ENCODE assay signal across 19 mouse cellular contexts in genomic region chr6:72769915-72770776, GRCm38 (mm10). TPM values are rescaled to one million over a fixed set of nuclear protein-coding genes. Genes with fewer than 3 reads are reported as not detected.
DNase-seq lines count a peak whose midpoint lies in the region; ATAC-seq and TF ChIP-seq lines count a peak whose summit lies in the region.
"Had no signal": no experiment of that assay in that cellular context is flagged by ENCODE, and none has a peak within 500 bp of the region (broad histone marks: within the 10 kb centered on the region; RNA-seq: fewer than 3 reads in every experiment).

No protein-coding gene starts in this region.

- 0 out of 2 replicates have a peak overlapping the region, but pooled peaks have one; percentile 18 for H3K27ac ChIP-seq in liver, adult 2 months (replicated peaks; ENCODE audit: insufficient read depth, low read depth, low read length)
- no peak overlapping the region for H3K27ac ChIP-seq in liver, embryonic 12.5 days
- peak overlapping the region; percentile 92 for H3K27ac ChIP-seq in embryonic facial prominence, embryonic 13.5 days
- peak overlapping the region; percentile 87 for H3K27ac ChIP-seq in limb, embryonic 15.5 days
- H3K27ac ChIP-seq: heart, embryonic 15.5 days; midbrain, embryonic 15.5 days had no signal

- H3K4me1 ChIP-seq in liver, adult 2 months (ENCODE audit: control insufficient read depth, insufficient read depth, low read length) = peaks cover 7% of the 10 kb centered on the region; the same call in 1 of the 2 replicates
- H3K4me1 ChIP-seq in liver, embryonic 12.5 days = no peaks in the 10 kb centered on the region
- peaks cover 79% of the 10 kb centered on the region for H3K4me1 ChIP-seq in embryonic facial prominence, embryonic 13.5 days
- H3K4me1 ChIP-seq in limb, embryonic 15.5 days = peaks cover 66% of the 10 kb centered on the region
- H3K4me1 ChIP-seq: midbrain, embryonic 15.5 days had no signal

- intact Hi-C loops in gastrocnemius, postnatal 36 days (cut with DNase I) = no loop called here

- no peak for TF ChIP-seq CTCF in liver, adult 2 months (IDR thresholded peaks at IDR 0.05; ENCODE audit: low read depth, low read length)

- DNase-seq in liver, adult 2 months (ENCODE audit: extremely low read depth, low read depth, low spot score) = peak; percentile 63
- DNase-seq in R1 (ENCODE audit: low read depth, low spot score) = peak; percentile 94
- no peak for DNase-seq in cerebellum, postnatal 25 days
- no peak for DNase-seq in thymus, adult 18-20 months
- DNase-seq in gastrocnemius, postnatal 36 days = no peak
- DNase-seq: adrenal gland, postnatal 25 days; cerebellum, postnatal 10 days; kidney, postnatal 10 days; left cerebral cortex, postnatal 4 days; right cerebral cortex, postnatal 4 days; thymus, postnatal 36 days had no signal

- H3K36me3 ChIP-seq in liver, adult 2 months (ENCODE audit: control insufficient read depth, insufficient read depth, low read length) = no peaks in the 10 kb centered on the region
- H3K36me3 ChIP-seq in liver, embryonic 12.5 days = no peaks in the 10 kb centered on the region
- peaks cover 31% of the 10 kb centered on the region for H3K36me3 ChIP-seq in embryonic facial prominence, embryonic 13.5 days
- peaks cover 11% of the 10 kb centered on the region for H3K36me3 ChIP-seq in limb, embryonic 15.5 days
- H3K36me3 ChIP-seq: heart, embryonic 15.5 days; hindbrain, embryonic 15.5 days; midbrain, embryonic 15.5 days had no signal

- no peaks in the 10 kb centered on the region for H3K9me3 ChIP-seq in liver, embryonic 12.5 days (replicated peaks)
- H3K9me3 ChIP-seq in embryonic facial prominence, embryonic 13.5 days = no peaks in the 10 kb centered on the region
- no peaks in the 10 kb centered on the region for H3K9me3 ChIP-seq in limb, embryonic 15.5 days
- H3K9me3 ChIP-seq: heart, embryonic 15.5 days; hindbrain, embryonic 15.5 days; midbrain, embryonic 15.5 days had no signal

- no peak overlapping the region for H3K4me3 ChIP-seq in liver, adult 2 months (ENCODE audit: insufficient read depth, low read depth, low read length)
- H3K4me3 ChIP-seq in liver, embryonic 12.5 days = no peak overlapping the region
- H3K4me3 ChIP-seq in embryonic facial prominence, embryonic 13.5 days = no peak overlapping the region
- no peak overlapping the region for H3K4me3 ChIP-seq in limb, embryonic 15.5 days
- H3K4me3 ChIP-seq: erythroblast, embryonic 14.5 days; heart, embryonic 15.5 days; hindbrain, embryonic 15.5 days; midbrain, embryonic 15.5 days had no signal

- 73% methylated on average over 14 of the region's 14 CpGs for WGBS in liver, adult 2 months
- 76% methylated on average over 14 of the region's 14 CpGs for WGBS in liver, embryonic 12.5 days (ENCODE audit: insufficient replicate concordance)
- 72% methylated on average over 14 of the region's 14 CpGs for WGBS in embryonic facial prominence, embryonic 13.5 days
- WGBS in limb, embryonic 15.5 days = 62% methylated on average over 14 of the region's 14 CpGs

- no peaks in the 10 kb centered on the region for H3K27me3 ChIP-seq in liver, adult 2 months (ENCODE audit: control insufficient read depth, insufficient read depth, low read length)
- no peaks in the 10 kb centered on the region for H3K27me3 ChIP-seq in liver, embryonic 12.5 days (replicated peaks)
- no peaks in the 10 kb centered on the region for H3K27me3 ChIP-seq in embryonic facial prominence, embryonic 13.5 days
- no peaks in the 10 kb centered on the region for H3K27me3 ChIP-seq in limb, embryonic 15.5 days
- H3K27me3 ChIP-seq: heart, embryonic 15.5 days; hindbrain, embryonic 15.5 days; midbrain, embryonic 15.5 days had no signal

- TF ChIP-seq POLR2A in liver, adult 2 months (IDR thresholded peaks at IDR 0.05; ENCODE audit: extremely low read depth, insufficient read depth, low read length) = no peak

- H3K79me2 ChIP-seq in liver, adult 2 months (ENCODE audit: control insufficient read depth, insufficient read depth, low read length) = peaks cover 14% of the 10 kb centered on the region; the same call in 1 of the 2 replicates

- ATAC-seq in liver, embryonic 12.5 days = no peak
- no peak for ATAC-seq in embryonic facial prominence, embryonic 13.5 days (ENCODE audit: insufficient number of reproducible peaks, insufficient read depth, low FRiP score, low TSS enrichment, low read depth)
- no peak for ATAC-seq in limb, embryonic 15.5 days (ENCODE audit: insufficient number of reproducible peaks, low FRiP score, low TSS enrichment, low read depth)
- ATAC-seq: midbrain, embryonic 15.5 days had no signal

- H3K9ac ChIP-seq in liver, adult 2 months (ENCODE audit: low read depth, low read length) = no peak overlapping the region
- no peak overlapping the region for H3K9ac ChIP-seq in liver, embryonic 12.5 days
- H3K9ac ChIP-seq in embryonic facial prominence, embryonic 13.5 days = no peak overlapping the region
- no peak overlapping the region for H3K9ac ChIP-seq in limb, embryonic 15.5 days
- H3K9ac ChIP-seq: heart, embryonic 15.5 days; hindbrain, embryonic 15.5 days; midbrain, embryonic 15.5 days had no signal

- H3K4me2 ChIP-seq in liver, embryonic 12.5 days = no peak overlapping the region
- H3K4me2 ChIP-seq in embryonic facial prominence, embryonic 13.5 days = 0 out of 2 replicates have a peak overlapping the region, but pooled peaks have one; percentile 25
- H3K4me2 ChIP-seq in limb, embryonic 15.5 days = 0 out of 2 replicates have a peak overlapping the region, but pooled peaks have one; percentile 12
- H3K4me2 ChIP-seq: heart, embryonic 15.5 days; hindbrain, embryonic 15.5 days; midbrain, embryonic 15.5 days had no signal

RNA-seq across cellular contexts. Expression of gene Tcf7l1, which starts 18.9 kb away (rescaled TPM):
- 0.92 and 1.1 TPM in 2 replicates for total RNA-seq in liver, adult 2 months (2014; rRNA removed)
- 5.0 and 6.9 TPM in 2 replicates for polyA plus RNA-seq in liver, adult 2 months (2012; rRNA removed)
- polyA plus RNA-seq in liver, embryonic 12.5 days (2016; fragmentation: Nextera tagmentation; extraction: Ambion mirVana) = 6.7 and 7.8 TPM in 2 replicates
- 59.2 and 63.7 TPM in 2 replicates for polyA plus RNA-seq in embryonic facial prominence, embryonic 13.5 days (2015; fragmentation: Nextera tagmentation; extraction: Ambion mirVana)
- polyA plus RNA-seq in limb, embryonic 15.5 days (2015; fragmentation: Nextera tagmentation; extraction: Ambion mirVana) = 34.8 and 39.0 TPM in 2 replicates
- 1 to 10 TPM; 4.0 to 5.7 TPM for total RNA-seq in gastrocnemius, postnatal 36 days (2021)
- total RNA-seq: granulocyte monocyte progenitor cell, adult 5-6 weeks had no signal

Comparison
In these comparisons a context has a peak if more than half of its experiments do, and no peak if none do; other contexts are left out.
1. DNase-seq: peak in liver, adult 2 months (single experiment) and R1 (single experiment); none in cerebellum, postnatal 25 days (0 of 2), thymus, adult 18-20 months (0 of 2) and gastrocnemius, postnatal 36 days (0 of 2).